Mouse (Mus musculus): ENCODE results near the gene Olfr551.
A peak's percentile ranks its signal among the peaks of the same experiment; 100 is the strongest.
"Not testable (repeated sequence)": the region's sequence is repeated elsewhere in the genome, so short reads cannot be mapped to it uniquely, and the experiment has no call there.

The Olfr551 gene

GRCm38 (mm10) chr7:102591786-102592185 is at the start of gene Olfr551:
Gene Olfr551, minus strand, starts transcription at chr7:102591886.
- DNase-seq = no peak

GRCm38 (mm10) chr7:102638132-102638531 is 46.4 kb upstream of the Olfr551 start, which contains the start of gene Olfr554:
Gene Olfr554, plus strand, starts transcription at chr7:102638432.
- DNase-seq = no peak

GRCm38 (mm10) chr7:102636665-102637064 is 45.0 kb upstream of the Olfr551 start:
- DNase-seq = peak; percentile 58 to 74

GRCm38 (mm10) chr7:102620368-102620767 is 28.7 kb upstream of the Olfr551 start:
- DNase-seq = not testable (repeated sequence)

- DNase-seq = no peak
Observed at GRCm38 (mm10) chr7:102619608-102620007, 27.9 kb upstream of the Olfr551 start.

GRCm38 (mm10) chr7:102618118-102618517 is 26.4 kb upstream of the Olfr551 start, which contains the start of gene Olfr553:
Gene Olfr553, minus strand, starts transcription at chr7:102618218.
- DNase-seq = no peak

- no peak for DNase-seq
Observed at GRCm38 (mm10) chr7:102597378-102598031, 5.8 kb upstream of the Olfr551 start, which contains the start of gene Olfr552. Gene Olfr552, plus strand, starts transcription at chr7:102597770.

GRCm38 (mm10) chr7:102575998-102576397 is 15.7 kb downstream of the Olfr551 start:
- no peak for DNase-seq

GRCm38 (mm10) chr7:102573174-102573830 is 18.4 kb downstream of the Olfr551 start:
- no peak for DNase-seq

- no peak for DNase-seq
Observed at GRCm38 (mm10) chr7:102571142-102571541, 20.5 kb downstream of the Olfr551 start, which contains the start of gene Olfr550. Gene Olfr550, plus strand, starts transcription at chr7:102571442.

GRCm38 (mm10) chr7:102566219-102566618 is 25.5 kb downstream of the Olfr551 start:
- no peak for DNase-seq

GRCm38 (mm10) chr7:102564999-102565997 is 26.4 kb downstream of the Olfr551 start, which contains the start of gene Trim21:
Gene Trim21, minus strand, starts transcription at chr7:102565486.
- DNase-seq = peak; percentile 95 to 96

- no peak for DNase-seq
Observed at GRCm38 (mm10) chr7:102553279-102553678, 38.4 kb downstream of the Olfr551 start.

- no peak for DNase-seq
Observed at GRCm38 (mm10) chr7:102549570-102549969, 42.1 kb downstream of the Olfr551 start, which contains the start of gene Olfr549. Gene Olfr549, plus strand, starts transcription at chr7:102549870.

GRCm38 (mm10) chr7:102541251-102541650 is 50.4 kb downstream of the Olfr551 start:
- DNase-seq = no peak

- DNase-seq = no peak
Observed at GRCm38 (mm10) chr7:102540596-102540995, 51.1 kb downstream of the Olfr551 start, which contains the start of gene Olfr548-ps1. Gene Olfr548-ps1, plus strand, starts transcription at chr7:102540896.

- no peak for DNase-seq
Observed at GRCm38 (mm10) chr7:102534449-102534848, 57.2 kb downstream of the Olfr551 start, which contains the start of gene Olfr547. Gene Olfr547, plus strand, starts transcription at chr7:102534749.

Data from kidney, postnatal 36 days (tissue).